Mouse (Mus musculus) liver, embryonic 14.5 days (tissue): ENCODE data around the gene Glb1l. TPM values are rescaled to one million over a fixed set of nuclear protein-coding genes. Genes with fewer than 3 reads are reported as not detected.

Source experiments
- ATAC-seq: fragments of 200-750 bp; cut with Nextera tagmentation; 2 replicates; pipeline ENCODE4 v1.8.0; 2017; ENCODE audit warnings: moderate number of reproducible peaks, mild to moderate bottlenecking, moderate library complexity; ENCODE audit not compliant: insufficient read depth
- DNase-seq, 3 experiments: peaks; one replicate each; pipeline ENCODE4 v3.0.0-alpha.2; 2012 to 2013; ENCODE audit warnings: low read depth in 3 of 3, low spot score in 3 of 3
- H3K27ac ChIP-seq: fragments of 300-500 bp; sonication (generic); 2 replicates; pipeline ENCODE4 v1.5.1; 2014; ENCODE audit warnings: moderate library complexity, mild to moderate bottlenecking, control low read depth, inconsistent platforms
- H3K27me3 ChIP-seq: fragments of 300-500 bp; sonication (generic); 2 replicates; pipeline ENCODE4 v1.6.1; 2014; ENCODE audit warnings: mild to moderate bottlenecking, low read length, moderate library complexity; ENCODE audit not compliant: control insufficient read depth, insufficient read depth
- H3K36me3 ChIP-seq: fragments of 300-500 bp; sonication (generic); replicated peaks from 2 replicates; pipeline ENCODE4 v1.6.1; 2014; ENCODE audit warnings: low read depth; ENCODE audit not compliant: control insufficient read depth, insufficient read depth
- H3K4me1 ChIP-seq, 2 experiments: fragments of 200-500 bp in 1 of 2; fragments of 300-500 bp in 1 of 2; sonication (generic) in 1 of 2; replicated peaks; 2 replicates each; pipeline ENCODE4 v1.6.1; 2012 to 2014; ENCODE audit warnings: antibody characterized with exemption in 1 of 2, inconsistent platforms in 1 of 2, low read length in 1 of 2; ENCODE audit not compliant: control insufficient read depth in 2 of 2, insufficient read depth in 2 of 2
- H3K4me2 ChIP-seq: fragments of 300-500 bp; sonication (generic); 2 replicates; pipeline ENCODE4 v1.6.1; 2014; ENCODE audit warnings: low read depth, mild to moderate bottlenecking, control low read depth, moderate library complexity
- H3K4me3 ChIP-seq, 2 experiments: fragments of 200-500 bp in 1 of 2; fragments of 300-500 bp in 1 of 2; sonication (generic) in 1 of 2; 2 replicates each; pipeline ENCODE4 v1.5.1; 2012 to 2014; ENCODE audit warnings: low read depth in 2 of 2, low read length in 2 of 2, mild to moderate bottlenecking in 2 of 2, control low read depth in 1 of 2, inconsistent platforms in 1 of 2, moderate library complexity in 1 of 2; ENCODE audit not compliant: insufficient read depth in 1 of 2
- H3K9ac ChIP-seq: fragments of 300-500 bp; sonication (generic); replicated peaks from 2 replicates; pipeline ENCODE4 v1.6.1; 2014; ENCODE audit warnings: mild to moderate bottlenecking, control low read depth, moderate library complexity
- H3K9me3 ChIP-seq: fragments of 300-500 bp; sonication (generic); 2 replicates; pipeline ENCODE4 v1.6.1; 2016; ENCODE audit warnings: low read length, mixed read lengths; ENCODE audit not compliant: control insufficient read depth
- CTCF ChIP-seq: IDR thresholded peaks from 2 replicates; pipeline ENCODE4 v1.5.1; 2016; ENCODE audit warnings: antibody characterized with exemption, low read depth, control low read depth
- EP300 ChIP-seq: IDR thresholded peaks from 2 replicates; pipeline ENCODE4 v1.6.1; 2016; ENCODE audit warnings: antibody characterized with exemption, low read depth
- WGBS: fragments of 180-500 bp; shearing (Covaris S2); extraction: QIAGEN DNeasy Blood & Tissue Kit; methylation state at CpG from one replicate; pipeline ENCODE4 v1.1.7; 2014; ENCODE audit not compliant: insufficient replicate concordance; 5-methylcytosine and 5-hydroxymethylcytosine counted together
- polyA plus RNA-seq, 2 experiments: library from polyadenylated mRNA; depleted of rRNA in 1 of 2; stranded (reverse) in 1 of 2; unstranded in 1 of 2; fragments of >200 nt; fragmentation: Nextera tagmentation in 1 of 2; extraction: Ambion mirVana in 1 of 2; gene quantifications; 2 replicates each; pipeline versions ENCODE4 v1.2.1 to v1.2.3; 2012 to 2014

Gene Glb1l
- polyA plus RNA-seq, 2 experiments, result 3.2 to 4.9 TPM

- DNase-seq (no peak), ATAC-seq (peak; percentile 22)
- H3K9me3 ChIP-seq, result no peaks in the 10 kb centered on the region
- H3K4me3 ChIP-seq, result peak overlapping the region; percentile 63 to 73
- H3K9ac ChIP-seq, result peak overlapping the region; percentile 77
- 8% methylated on average over 7 of the region's 7 CpGs for WGBS
- H3K4me1 ChIP-seq, result peaks cover 19 to 24% of the 10 kb centered on the region in 2 experiments
- TF ChIP-seq CTCF (no peak), EP300 (no peak)
- peak overlapping the region; percentile 91 for H3K27ac ChIP-seq
- H3K27me3 ChIP-seq, result no peaks in the 10 kb centered on the region
- H3K4me2 ChIP-seq, result peak overlapping the region; percentile 85
- peaks cover 36% of the 10 kb centered on the region for H3K36me3 ChIP-seq
Measured at GRCm38 (mm10) chr1:75168093-75168471, 42.5 kb downstream of the Glb1l start.

- peak overlapping the region; percentile 83 for H3K27ac ChIP-seq
- H3K4me2 ChIP-seq, result peak overlapping the region; percentile 28
- DNase-seq (no peak), ATAC-seq (peak; percentile 72)
- H3K36me3 ChIP-seq, result no peaks in the 10 kb centered on the region
- H3K27me3 ChIP-seq, result no peaks in the 10 kb centered on the region
- peaks cover 25 to 29% of the 10 kb centered on the region in 2 experiments for H3K4me1 ChIP-seq
- 15% methylated on average over 4 of the region's 4 CpGs for WGBS
- 0 out of 2 replicates have a peak overlapping the region, but pooled peaks have one; percentile 0 for H3K9ac ChIP-seq
- H3K4me3 ChIP-seq, result no peak overlapping the region
- H3K9me3 ChIP-seq, result no peaks in the 10 kb centered on the region
- no peak for TF ChIP-seq EP300
- no peak for TF ChIP-seq CTCF
Measured at GRCm38 (mm10) chr1:75160256-75160617, 50.4 kb downstream of the Glb1l start.

GRCm38 (mm10) chr1:75159540-75160255 is 50.9 kb downstream of the Glb1l start:
- WGBS, result 23% methylated on average over 5 of the region's 5 CpGs
- no peaks in the 10 kb centered on the region for H3K36me3 ChIP-seq
- H3K9ac ChIP-seq, result peak overlapping the region; percentile 33
- no peak overlapping the region for H3K4me3 ChIP-seq
- peak; percentile 92 for ATAC-seq
- peak; percentile 89 for TF ChIP-seq EP300
- no peak for TF ChIP-seq CTCF
- no peaks in the 10 kb centered on the region for H3K27me3 ChIP-seq
- no peaks in the 10 kb centered on the region for H3K9me3 ChIP-seq
- peak overlapping the region; percentile 28 for H3K4me2 ChIP-seq
- peak; percentile 53 to 63 (median 61) for DNase-seq
- peaks cover 25 to 34% of the 10 kb centered on the region in 2 experiments for H3K4me1 ChIP-seq
- H3K27ac ChIP-seq, result peak overlapping the region; percentile 83

GRCm38 (mm10) chr1:75158990-75159389 is 51.6 kb downstream of the Glb1l start:
- H3K27ac ChIP-seq, result peak overlapping the region; percentile 83
- no peak for TF ChIP-seq EP300
- no peak for TF ChIP-seq CTCF
- DNase-seq, result no peak
- H3K4me3 ChIP-seq, result no peak overlapping the region
- H3K36me3 ChIP-seq, result no peaks in the 10 kb centered on the region
- H3K4me1 ChIP-seq, result peaks cover 25 to 36% of the 10 kb centered on the region in 2 experiments
- peak overlapping the region; percentile 33; the same call in 1 of the 2 replicates for H3K9ac ChIP-seq
- H3K4me2 ChIP-seq, result no peak overlapping the region
- H3K9me3 ChIP-seq, result no peaks in the 10 kb centered on the region
- no peaks in the 10 kb centered on the region for H3K27me3 ChIP-seq
- no peak for ATAC-seq

GRCm38 (mm10) chr1:75155837-75156236 is 54.8 kb downstream of the Glb1l start:
- ATAC-seq (no peak), DNase-seq (no peak)
- Histone ChIP-seq H3K36me3 (no peaks in the 10 kb centered on the region), H3K27me3 (no peaks in the 10 kb centered on the region), H3K4me2 (no peak overlapping the region), H3K27ac (no peak overlapping the region), H3K4me1 (peaks cover 25 to 33% of the 10 kb centered on the region in 2 experiments), H3K4me3 (no peak overlapping the region), H3K9ac (no peak overlapping the region), H3K9me3 (no peaks in the 10 kb centered on the region)
- TF ChIP-seq CTCF (no peak), EP300 (no peak)
- WGBS, result 25% methylated on average over 3 of the region's 3 CpGs
